Mouse (Mus musculus): ENCODE data around the gene Mfsd4b3.
"Not testable (repeated sequence)": the region's sequence is repeated elsewhere in the genome, so short reads cannot be mapped to it uniquely, and the experiment has no call there.

Gene Mfsd4b3

GRCm38 (mm10) chr10:39959761-39960440 lies at the start of gene Mfsd4b3:
TSS of gene Mfsd4b3 (minus strand) at chr10:39960153.
- DNase-seq (ENCODE audit: low spot score in 2 of 2): peak; percentile 89 to 92

GRCm38 (mm10) chr10:40009591-40009990 lies 49.6 kb upstream of the Mfsd4b3 start:
- DNase-seq (ENCODE audit: low spot score in 2 of 2): no peak

GRCm38 (mm10) chr10:40008847-40009246 lies 48.9 kb upstream of the Mfsd4b3 start:
- not testable (repeated sequence) for DNase-seq (ENCODE audit: low spot score in 2 of 2)

- no peak for DNase-seq (ENCODE audit: low spot score in 2 of 2)
Measured at GRCm38 (mm10) chr10:40007953-40008352, 48.0 kb upstream of the Mfsd4b3 start.

- DNase-seq (ENCODE audit: low spot score in 2 of 2): no peak
Measured at GRCm38 (mm10) chr10:40006963-40007362, 47.0 kb upstream of the Mfsd4b3 start.

- no peak for DNase-seq (ENCODE audit: low spot score in 2 of 2)
Measured at GRCm38 (mm10) chr10:40000746-40001145, 40.8 kb upstream of the Mfsd4b3 start.

- no peak for DNase-seq (ENCODE audit: low spot score in 2 of 2)
Measured at GRCm38 (mm10) chr10:39991155-39991554, 31.2 kb upstream of the Mfsd4b3 start.

GRCm38 (mm10) chr10:39986466-39986865 lies 26.5 kb upstream of the Mfsd4b3 start, which contains the start of gene Mfsd4b5:
TSS of gene Mfsd4b5 (minus strand) at chr10:39986646.
- no peak for DNase-seq (ENCODE audit: low spot score in 2 of 2)

- no peak for DNase-seq (ENCODE audit: low spot score in 2 of 2)
Measured at GRCm38 (mm10) chr10:39982604-39983003, 22.7 kb upstream of the Mfsd4b3 start.

GRCm38 (mm10) chr10:39978231-39978630 lies 18.3 kb upstream of the Mfsd4b3 start:
- no peak for DNase-seq (ENCODE audit: low spot score in 2 of 2)

GRCm38 (mm10) chr10:39977346-39977745 lies 17.4 kb upstream of the Mfsd4b3 start:
- DNase-seq (ENCODE audit: low spot score in 2 of 2): no peak

- no peak for DNase-seq (ENCODE audit: low spot score in 2 of 2)
Measured at GRCm38 (mm10) chr10:39975771-39976170, 15.8 kb upstream of the Mfsd4b3 start.

- DNase-seq (ENCODE audit: low spot score in 2 of 2): peak; percentile 8 to 14
Measured at GRCm38 (mm10) chr10:39974982-39975381, 15.0 kb upstream of the Mfsd4b3 start.

GRCm38 (mm10) chr10:39967512-39967911 lies 7.6 kb upstream of the Mfsd4b3 start:
- no peak for DNase-seq (ENCODE audit: low spot score in 2 of 2)

GRCm38 (mm10) chr10:39961906-39962305 lies 2.0 kb upstream of the Mfsd4b3 start:
- DNase-seq (ENCODE audit: low spot score in 2 of 2): no peak

GRCm38 (mm10) chr10:39960441-39960822 lies 479 bp upstream of the Mfsd4b3 start:
- DNase-seq (ENCODE audit: low spot score in 2 of 2): no peak

GRCm38 (mm10) chr10:39958266-39958665 lies 1.7 kb downstream of the Mfsd4b3 start:
- DNase-seq (ENCODE audit: low spot score in 2 of 2): no peak

- DNase-seq (ENCODE audit: low spot score in 2 of 2): no peak
Measured at GRCm38 (mm10) chr10:39956340-39956878, 3.5 kb downstream of the Mfsd4b3 start.

- DNase-seq (ENCODE audit: low spot score in 2 of 2): no peak
Measured at GRCm38 (mm10) chr10:39955163-39955562, 4.8 kb downstream of the Mfsd4b3 start.

GRCm38 (mm10) chr10:39949377-39949954 lies 10.5 kb downstream of the Mfsd4b3 start:
- no peak for DNase-seq (ENCODE audit: low spot score in 2 of 2)

GRCm38 (mm10) chr10:39947195-39947594 lies 12.8 kb downstream of the Mfsd4b3 start:
- DNase-seq (ENCODE audit: low spot score in 2 of 2): not testable (repeated sequence)

- DNase-seq (ENCODE audit: low spot score in 2 of 2): no peak
Measured at GRCm38 (mm10) chr10:39936553-39936952, 23.4 kb downstream of the Mfsd4b3 start.

GRCm38 (mm10) chr10:39926616-39927139 lies 33.3 kb downstream of the Mfsd4b3 start, which contains the start of gene Mfsd4b2:
TSS of gene Mfsd4b2 (minus strand) at chr10:39926923.
- DNase-seq (ENCODE audit: low spot score in 2 of 2): no peak

Measured in right cerebral cortex, adult 2 months (tissue).